Mouse (Mus musculus): ENCODE results near the gene Cmah. TPM values are rescaled to one million over a fixed set of nuclear protein-coding genes. Genes with fewer than 3 reads are reported as not detected.

Gene Cmah
- polyA plus RNA-seq, 1 experiment = 1.1 TPM

DNA sequence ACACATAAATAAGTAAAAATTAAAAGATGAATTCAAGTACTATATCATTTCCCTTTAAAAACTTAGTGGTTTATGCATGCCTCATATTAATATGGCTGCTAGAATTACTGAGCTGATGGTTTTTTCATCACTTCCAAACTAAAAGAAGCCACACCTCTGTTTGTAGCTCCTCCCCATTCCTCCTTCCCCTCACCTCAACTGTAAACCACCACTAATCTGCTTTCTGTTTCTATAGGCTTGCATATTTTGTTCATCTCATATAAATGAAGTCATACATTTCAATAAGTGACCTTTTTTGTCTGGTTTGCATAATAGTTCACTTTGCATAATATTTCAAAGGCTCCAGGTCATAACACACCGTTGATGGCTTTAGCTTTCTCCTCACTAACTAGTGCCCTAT, 197.3 kb downstream of the Cmah start:
- peaks cover 11% of the 10 kb centered on the region for H3K4me1 ChIP-seq (ENCODE audit: control insufficient read depth, insufficient read depth, low read length)
- no peak overlapping the region for H3K4me3 ChIP-seq (ENCODE audit: insufficient read depth, low read length)
- TF ChIP-seq POLR2A (IDR thresholded peaks at IDR 0.05; ENCODE audit: low read depth, low read length) = no peak
- no peak for TF ChIP-seq CTCF (IDR thresholded peaks at IDR 0.05; ENCODE audit: borderline replicate concordance, insufficient read depth, low read length)
- H3K27ac ChIP-seq (ENCODE audit: insufficient read depth, low read length) = no peak overlapping the region

GRCm38 (mm10) chr13:24525551-24525950, 198.3 kb downstream of the Cmah start:
- H3K27ac ChIP-seq (ENCODE audit: insufficient read depth, low read length) = no peak overlapping the region
- TF ChIP-seq CTCF (IDR thresholded peaks at IDR 0.05; ENCODE audit: borderline replicate concordance, insufficient read depth, low read length) (no peak), POLR2A (IDR thresholded peaks at IDR 0.05; ENCODE audit: low read depth, low read length) (no peak)
- H3K4me1 ChIP-seq (ENCODE audit: control insufficient read depth, insufficient read depth, low read length) = peaks cover 11% of the 10 kb centered on the region
- H3K4me3 ChIP-seq (ENCODE audit: insufficient read depth, low read length) = no peak overlapping the region

- no peak for TF ChIP-seq CTCF (IDR thresholded peaks at IDR 0.05; ENCODE audit: borderline replicate concordance, insufficient read depth, low read length)
- no peak for TF ChIP-seq POLR2A (IDR thresholded peaks at IDR 0.05; ENCODE audit: low read depth, low read length)
- Histone ChIP-seq H3K4me1 (ENCODE audit: control insufficient read depth, insufficient read depth, low read length) (peaks cover 8% of the 10 kb centered on the region), H3K4me3 (ENCODE audit: insufficient read depth, low read length) (no peak overlapping the region), H3K27ac (ENCODE audit: insufficient read depth, low read length) (no peak overlapping the region)
Measured at GRCm38 (mm10) chr13:24526916-24527315, 199.7 kb downstream of the Cmah start.

Other genes starting within 250 kb of the Cmah start
- gene Carmil1, start 46.6 kb upstream of the Cmah start, polyA plus RNA-seq (2011; ENCODE audit: insufficient read length, low read depth, missing spikeins) = 29.1 TPM in 2 replicates